In genomic region chr5:34636481-34637287, GRCm38 (mm10) we compare ENCODE assay signal across 8 mouse cellular contexts. TPM values are rescaled to one million over a fixed set of nuclear protein-coding genes. Genes with fewer than 3 reads are reported as not detected.
DNase-seq lines count a peak whose midpoint lies in the region; ATAC-seq and TF ChIP-seq lines count a peak whose summit lies in the region.

TSS of gene Mfsd10 (minus strand) at chr5:34637212.

- ATAC-seq in G1E (ENCODE audit: extremely low read depth, insufficient number of reproducible peaks, low FRiP score, poor library complexity, severe bottlenecking), result peak; percentile 76
- peak; percentile 95 for ATAC-seq in forebrain, embryonic 16.5 days
- ATAC-seq in lung, embryonic 15.5 days (ENCODE audit: borderline replicate concordance, extremely low read depth, low FRiP score, low TSS enrichment), result peak; percentile 91

- no peak for TF ChIP-seq CTCF in G1E (IDR thresholded peaks at IDR 0.05; ENCODE audit: low read depth, low read length)

- peak; percentile 92 for DNase-seq in G1E (ENCODE audit: low spot score)
- peak; percentile 79 to 84 for DNase-seq in cerebellum, adult 18-20 months
- peak; percentile 78 to 79 for DNase-seq in heart, postnatal 36 days
- DNase-seq in layer of hippocampus, adult 8-10 months (ENCODE audit: low spot score in 2 of 2), result peak; percentile 68 to 76
- peak; percentile 48 for DNase-seq in ovary, postnatal 10 days (ENCODE audit: low spot score)
- DNase-seq in thymus, postnatal 10 days (ENCODE audit: low spot score in 2 of 2), result peak; percentile 65 to 73

- H3K27me3 ChIP-seq in G1E (ENCODE audit: insufficient read depth, low read length), result no peaks in the 10 kb centered on the region
- no peaks in the 10 kb centered on the region for H3K27me3 ChIP-seq in forebrain, embryonic 16.5 days (replicated peaks; ENCODE audit: control insufficient read depth, insufficient read depth, low read length)
- no peaks in the 10 kb centered on the region for H3K27me3 ChIP-seq in lung, embryonic 15.5 days

- intact Hi-C loops in heart, postnatal 36 days (cut with DNase I), result loop anchor here (2.0 to 10.0 kb wide), 5 partner anchors 22 to 272 kb away; partner anchors contain the start of genes Fam193a and Sh3bp2

- peak within 1 kb of the TSS; percentile 86 for H3K27ac ChIP-seq in forebrain, embryonic 16.5 days (ENCODE audit: low read length)
- H3K27ac ChIP-seq in lung, embryonic 15.5 days, result peak within 1 kb of the TSS; percentile 92

- peak within 1 kb of the TSS; percentile 81 for H3K4me3 ChIP-seq in G1E (ENCODE audit: low read depth, low read length)
- peak within 1 kb of the TSS; percentile 68 for H3K4me3 ChIP-seq in forebrain, embryonic 16.5 days (replicated peaks; ENCODE audit: low read length)
- H3K4me3 ChIP-seq in lung, embryonic 15.5 days, result peak within 1 kb of the TSS; percentile 65

- no peaks in the 10 kb centered on the region for H3K9me3 ChIP-seq in G1E (replicated peaks)
- no peaks in the 10 kb centered on the region for H3K9me3 ChIP-seq in forebrain, embryonic 16.5 days (ENCODE audit: control insufficient read depth, low read length)
- no peaks in the 10 kb centered on the region for H3K9me3 ChIP-seq in lung, embryonic 15.5 days

- H3K36me3 ChIP-seq in G1E (replicated peaks), result peaks cover 90% of the 10 kb centered on the region
- H3K36me3 ChIP-seq in forebrain, embryonic 16.5 days (ENCODE audit: control insufficient read depth, insufficient read depth), result peaks cover 24% of the 10 kb centered on the region
- peaks cover 71% of the 10 kb centered on the region for H3K36me3 ChIP-seq in lung, embryonic 15.5 days

- H3K4me2 ChIP-seq in forebrain, embryonic 16.5 days (ENCODE audit: low read length), result peak within 1 kb of the TSS; percentile 78
- peak within 1 kb of the TSS; percentile 91 for H3K4me2 ChIP-seq in lung, embryonic 15.5 days

- H3K9ac ChIP-seq in forebrain, embryonic 16.5 days (replicated peaks; ENCODE audit: low read depth, low read length), result peak within 1 kb of the TSS; percentile 81
- H3K9ac ChIP-seq in lung, embryonic 15.5 days, result peak within 1 kb of the TSS; percentile 64

- peaks cover 64% of the 10 kb centered on the region for H3K4me1 ChIP-seq in G1E (ENCODE audit: insufficient read depth, low read depth, low read length)
- H3K4me1 ChIP-seq in forebrain, embryonic 16.5 days (replicated peaks; ENCODE audit: control insufficient read depth, insufficient read depth, low read length), result peaks cover 14% of the 10 kb centered on the region
- H3K4me1 ChIP-seq in lung, embryonic 15.5 days, result peaks cover 34% of the 10 kb centered on the region

- under 1% methylated on average over 48 of the region's 48 CpGs for WGBS in forebrain, embryonic 16.5 days
- under 1% methylated on average over 48 of the region's 48 CpGs for WGBS in lung, embryonic 15.5 days

RNA-seq across cellular contexts. Expression of gene Mfsd10, which starts in this region (rescaled TPM):
- total RNA-seq in G1E (2014; fragmentation: Nextera tagmentation) (49.6 and 50.8 TPM in 2 replicates), G1E (2017) (44.6 and 61.3 TPM in 2 replicates)
- 192 and 260 TPM in 2 replicates for polyA plus RNA-seq in G1E (2012)
- polyA plus RNA-seq in forebrain, embryonic 16.5 days (2015; fragmentation: Nextera tagmentation; extraction: Ambion mirVana), result 93.0 and 119 TPM in 2 replicates
- total RNA-seq in heart, postnatal 36 days (2021), result 1 to 10 TPM; 7.5 to 9.7 TPM
- total RNA-seq in layer of hippocampus, adult 8-10 months (2022), result 10 to 100 TPM; 39.6 to 50.6 (median 46.0) TPM
- 146 and 147 TPM in 2 replicates for polyA plus RNA-seq in lung, embryonic 15.5 days (2015; fragmentation: Nextera tagmentation; extraction: Ambion mirVana)

Comparison
In these comparisons a context has a peak if more than half of its experiments do, and no peak if none do; other contexts are left out.
1. Peak in every context shown above with its lines: DNase-seq, ATAC-seq, H3K4me3 ChIP-seq and H3K27ac ChIP-seq.